Mouse (Mus musculus): ENCODE data around the gene Olfr15.
"Not testable (repeated sequence)": the region's sequence is repeated elsewhere in the genome, so short reads cannot be mapped to it uniquely, and the experiment has no call there.

Gene Olfr15

GRCm38 (mm10) chr16:3830588-3831109 is at the start of gene Olfr15:
TSS of gene Olfr15 (plus strand) at chr16:3830878.
- no peak for DNase-seq (ENCODE audit: low read depth, low spot score)

- no peak for DNase-seq (ENCODE audit: low read depth, low spot score)
These were observed 49.4 kb upstream of the Olfr15 start for GRCm38 (mm10) chr16:3781237-3781636.

GRCm38 (mm10) chr16:3788394-3788793 is 42.3 kb upstream of the Olfr15 start:
- no peak for DNase-seq (ENCODE audit: low read depth, low spot score)

DNA sequence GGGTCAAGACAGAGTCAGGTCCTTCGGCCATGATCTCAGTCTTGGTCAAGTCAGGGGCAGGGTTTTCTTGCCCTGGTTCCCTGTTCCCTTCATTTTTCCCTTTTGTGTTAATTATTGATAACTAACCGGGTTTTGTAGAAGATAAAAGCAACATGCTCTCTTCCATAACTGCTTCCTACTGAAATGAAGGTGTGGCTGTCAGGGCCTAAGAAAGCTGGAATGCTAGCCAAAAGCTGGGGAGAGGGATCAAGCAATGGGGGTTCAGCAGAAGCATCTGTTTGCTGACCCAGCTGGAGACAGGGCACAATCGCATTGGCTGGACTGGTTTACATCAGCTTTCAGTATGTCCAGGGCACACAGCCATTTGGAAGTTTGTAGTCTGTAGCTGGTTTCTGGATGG is 22.5 kb upstream of the Olfr15 start:
- DNase-seq (ENCODE audit: low read depth, low spot score), result no peak

GRCm38 (mm10) chr16:3814667-3815066 is 16.0 kb upstream of the Olfr15 start:
- DNase-seq (ENCODE audit: low read depth, low spot score), result not testable (repeated sequence)

DNA sequence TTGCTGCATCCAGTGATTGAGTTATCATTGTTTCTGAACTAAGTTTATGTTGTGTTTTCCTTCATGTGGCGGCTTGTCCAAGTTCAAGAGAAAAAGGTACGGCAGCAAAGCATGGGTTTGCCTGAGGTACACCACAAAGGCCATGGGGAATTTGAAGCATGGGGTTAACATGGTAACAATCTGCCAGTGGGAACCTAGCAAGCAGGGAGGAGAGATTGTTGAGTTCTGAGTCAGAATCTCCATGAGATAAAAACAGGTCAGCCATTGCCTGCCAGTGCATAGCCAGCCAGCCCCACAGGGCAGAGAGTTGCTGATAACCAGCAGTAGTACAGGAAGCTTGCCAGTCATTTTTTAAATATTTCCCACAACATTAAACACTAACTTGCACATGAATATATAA is 10.5 kb upstream of the Olfr15 start:
- DNase-seq (ENCODE audit: low read depth, low spot score), result no peak

DNA sequence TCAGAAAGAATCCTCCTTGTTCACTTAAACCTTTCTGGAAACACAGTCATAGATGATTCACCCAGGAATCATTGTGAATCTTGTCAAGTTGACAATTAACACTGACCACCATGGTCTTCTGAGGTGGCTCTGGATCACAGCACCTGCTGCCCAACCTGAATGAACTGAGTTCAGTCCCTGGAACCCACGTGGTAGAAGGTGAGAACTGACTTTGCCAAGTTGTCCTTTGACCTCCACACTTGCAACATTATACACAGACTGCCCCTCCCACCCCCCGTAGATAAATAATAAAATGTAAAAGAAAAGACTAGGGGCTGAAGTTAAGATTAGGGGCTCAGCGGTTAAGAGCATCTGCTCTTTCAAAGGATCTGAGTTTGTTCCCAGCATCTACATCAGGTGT is 2.7 kb upstream of the Olfr15 start:
- no peak for DNase-seq (ENCODE audit: low read depth, low spot score)

DNA sequence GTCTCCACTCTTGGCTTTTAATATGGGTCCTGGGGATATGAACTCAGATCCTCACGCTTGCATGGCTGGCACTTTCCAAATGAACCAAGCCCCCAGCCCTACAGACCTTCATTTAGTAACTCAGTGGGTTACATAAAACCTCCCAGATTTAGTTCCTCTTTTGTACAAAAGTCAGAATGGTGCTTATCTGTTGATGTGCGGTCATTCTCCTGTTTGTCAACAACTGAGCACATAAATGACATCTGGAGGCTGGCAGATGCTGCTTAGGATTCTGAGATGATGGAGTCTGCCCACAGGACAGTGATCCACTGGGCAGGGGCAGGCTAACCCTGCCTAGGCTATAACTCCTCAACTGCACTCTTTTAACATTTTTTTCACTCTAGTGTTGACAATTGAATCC is 951 bp upstream of the Olfr15 start:
- DNase-seq (ENCODE audit: low read depth, low spot score), result no peak

- no peak for DNase-seq (ENCODE audit: low read depth, low spot score)
These were observed 4.8 kb downstream of the Olfr15 start for GRCm38 (mm10) chr16:3835461-3835860.

GRCm38 (mm10) chr16:3839157-3839885 is 8.6 kb downstream of the Olfr15 start:
- no peak for DNase-seq (ENCODE audit: low read depth, low spot score)

GRCm38 (mm10) chr16:3842989-3843388 is 12.3 kb downstream of the Olfr15 start:
- no peak for DNase-seq (ENCODE audit: low read depth, low spot score)

GRCm38 (mm10) chr16:3843796-3844195 is 13.1 kb downstream of the Olfr15 start:
- DNase-seq (ENCODE audit: low read depth, low spot score), result no peak

DNA sequence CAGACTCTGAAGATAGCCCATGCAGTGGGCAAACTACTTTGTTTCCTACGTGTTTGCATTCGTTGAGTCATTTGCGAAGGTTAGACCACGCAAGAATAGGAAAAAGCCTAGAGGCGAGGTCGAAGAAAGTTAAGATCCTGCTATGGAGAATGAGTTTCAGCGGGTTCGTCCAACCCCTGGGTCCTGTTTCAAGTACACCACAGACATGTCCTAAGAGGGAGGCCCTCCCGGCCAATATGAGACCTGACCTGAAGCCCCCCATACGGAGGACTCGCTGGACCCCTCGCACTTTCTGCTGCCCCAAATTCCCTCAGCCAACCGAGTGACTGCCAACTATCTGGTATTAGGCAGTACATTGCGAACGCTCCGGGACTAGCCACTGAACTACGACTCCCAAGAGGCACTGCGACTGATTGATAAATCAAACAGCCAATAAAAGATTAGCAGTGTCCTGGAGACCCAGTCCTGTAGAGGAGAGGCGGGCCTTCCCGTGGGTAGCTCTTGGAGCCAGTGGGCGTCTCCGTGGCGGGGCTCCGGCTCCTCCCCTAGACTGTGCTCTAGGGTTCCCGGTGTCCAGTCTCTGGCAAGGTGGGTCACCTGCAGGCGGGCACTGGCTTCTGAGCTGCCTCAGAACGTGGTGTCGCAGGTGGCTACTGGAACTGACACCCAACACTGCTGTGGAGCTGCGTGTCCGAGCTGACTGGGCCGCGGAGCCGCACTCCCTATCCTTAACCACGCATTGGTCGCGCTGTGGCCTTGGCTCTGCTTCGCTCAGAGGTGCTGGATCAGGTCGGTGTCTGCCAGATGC is 16.2 kb downstream of the Olfr15 start, which contains the start of gene Zfp174:
Gene Zfp174 (plus strand): TSS at position 558 of the 808 bp plus-strand sequence.
- DNase-seq (ENCODE audit: low read depth, low spot score), result peak; percentile 94

DNA sequence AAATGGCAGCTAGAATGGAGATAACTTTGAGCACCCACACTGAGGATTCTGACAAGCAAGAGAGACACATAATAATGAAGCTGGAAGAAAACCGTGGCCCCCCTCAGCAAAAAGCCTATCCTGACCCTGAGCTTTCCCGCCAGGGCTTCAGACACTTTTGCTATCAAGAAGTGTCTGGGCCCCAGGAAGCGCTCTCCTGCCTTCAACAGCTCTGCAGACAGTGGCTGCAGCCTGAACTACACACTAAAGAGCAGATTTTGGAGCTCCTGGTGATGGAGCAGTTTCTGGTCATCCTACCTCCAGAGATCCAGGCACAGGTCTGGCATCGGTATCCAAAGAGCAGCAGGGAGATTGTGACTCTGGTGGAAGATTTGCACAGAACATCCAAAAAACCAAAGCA is 17.2 kb downstream of the Olfr15 start:
- DNase-seq (ENCODE audit: low read depth, low spot score), result no peak

DNA sequence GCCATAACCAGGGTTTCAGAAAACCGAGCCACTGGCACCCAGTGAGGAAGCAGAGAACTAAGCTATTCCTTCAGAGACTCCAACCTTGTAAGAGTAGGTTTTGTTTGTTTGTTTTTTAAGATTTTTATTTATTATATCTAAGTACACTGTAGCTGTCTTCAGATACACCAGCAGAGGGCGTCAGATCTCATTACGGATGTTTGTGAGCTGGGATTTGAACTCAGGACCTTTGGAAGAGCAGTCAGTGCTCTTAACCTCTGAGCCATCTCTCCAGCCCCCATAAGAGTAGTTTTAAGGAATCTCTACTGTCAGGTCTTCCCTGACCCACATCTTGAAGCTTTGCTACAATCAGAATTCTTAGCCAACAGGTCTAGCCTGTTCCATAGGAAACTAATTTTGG is 17.7 kb downstream of the Olfr15 start:
- no peak for DNase-seq (ENCODE audit: low read depth, low spot score)

DNA sequence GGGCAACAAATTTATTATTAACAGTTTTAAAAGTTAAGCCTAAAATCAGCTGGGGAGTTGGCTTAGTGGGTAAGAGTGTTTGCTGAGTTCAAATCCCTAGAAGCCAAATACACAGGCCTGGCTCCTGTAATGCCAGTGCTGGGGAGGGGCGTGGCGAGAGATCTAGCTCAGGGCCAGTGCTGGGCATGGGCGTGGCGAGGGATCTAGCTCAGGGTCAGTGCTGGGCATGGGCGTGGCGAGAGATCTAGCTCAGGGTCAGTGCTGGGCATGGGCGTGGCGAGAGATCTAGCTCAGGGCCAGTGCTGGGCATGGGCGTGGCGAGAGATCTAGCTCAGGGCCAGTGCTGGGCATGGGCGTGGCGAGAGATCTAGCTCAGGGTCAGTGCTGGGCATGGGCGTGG is 20.6 kb downstream of the Olfr15 start:
- not testable (repeated sequence) for DNase-seq (ENCODE audit: low read depth, low spot score)

DNA sequence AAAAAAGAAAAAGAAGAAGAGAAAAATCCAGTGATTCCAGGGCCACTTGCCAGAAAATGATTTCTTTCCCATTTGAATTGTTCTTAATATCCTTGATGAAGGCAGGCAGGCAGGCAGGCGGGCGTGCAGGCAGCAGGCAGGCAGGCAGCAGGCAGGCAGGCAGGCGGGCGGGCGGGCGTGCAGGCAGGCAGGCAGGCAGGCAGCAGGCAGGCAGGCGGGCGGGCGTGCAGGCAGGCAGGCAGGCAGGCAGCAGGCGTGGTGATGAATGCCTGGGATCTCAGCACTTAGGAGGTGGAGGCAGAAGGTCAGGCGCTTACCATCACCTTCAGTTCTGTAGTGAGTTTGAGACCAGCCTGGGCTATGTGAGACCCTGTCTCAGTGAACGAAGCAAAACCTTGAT is 21.9 kb downstream of the Olfr15 start:
- no peak for DNase-seq (ENCODE audit: low read depth, low spot score)

GRCm38 (mm10) chr16:3854437-3855182 is 23.9 kb downstream of the Olfr15 start:
- no peak for DNase-seq (ENCODE audit: low read depth, low spot score)

DNA sequence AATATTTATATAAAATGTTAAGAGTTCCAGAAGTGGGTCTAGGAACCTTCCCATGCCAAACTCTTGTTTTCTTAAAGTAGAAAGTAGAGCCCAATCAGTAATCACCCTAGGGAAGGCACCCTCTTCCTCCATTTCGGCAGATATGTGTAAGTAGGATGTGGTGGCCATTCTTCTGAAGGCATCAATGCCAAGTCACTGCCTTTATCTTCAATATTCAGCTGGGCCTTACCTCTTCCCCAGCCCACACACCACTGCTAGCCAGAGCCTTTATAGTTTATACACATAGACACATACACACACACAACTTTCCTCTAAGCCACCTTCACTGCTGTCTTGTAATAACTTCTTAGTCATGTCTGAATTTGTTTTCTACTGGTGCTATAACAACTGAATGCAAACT is 25.1 kb downstream of the Olfr15 start:
- no peak for DNase-seq (ENCODE audit: low read depth, low spot score)

DNA sequence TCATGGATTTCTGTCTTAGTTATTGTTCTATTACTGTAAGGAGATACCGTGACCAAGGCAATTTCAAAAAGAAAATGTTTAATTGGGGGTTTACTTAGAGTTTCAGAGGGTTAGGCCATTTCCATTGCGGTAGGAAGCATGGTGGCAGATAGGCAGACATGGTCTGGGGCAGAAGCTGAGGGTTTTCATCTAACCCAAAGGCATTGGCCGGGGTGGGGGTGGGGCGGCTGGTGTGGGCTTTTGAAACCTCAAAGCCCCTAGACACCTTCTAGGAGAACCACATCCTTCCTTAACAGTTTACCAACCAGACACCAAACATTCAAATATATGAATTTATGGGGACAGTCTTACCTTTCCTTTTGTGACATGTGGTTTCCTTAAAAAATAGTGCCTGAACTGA is 28.6 kb downstream of the Olfr15 start:
- DNase-seq (ENCODE audit: low read depth, low spot score), result no peak

GRCm38 (mm10) chr16:3871815-3872214 is 41.1 kb downstream of the Olfr15 start:
- no peak for DNase-seq (ENCODE audit: low read depth, low spot score)

Data from retina, adult 2 months (tissue).